Mouse (Mus musculus) cerebellum, postnatal 36 days (tissue): Measurements from ENCODE around the gene Wdr90.

Source experiments
- DNase-seq, 2 experiments: peaks; one replicate each; pipeline ENCODE4 v3.0.0; 2021 to 2022; ENCODE audit warnings: mixed read lengths in 2 of 2

Gene Wdr90

GRCm38 (mm10) chr17:25860832-25861703 is at the start of gene Wdr90:
Wdr90 (minus strand) TSS chr17:25861501.
- DNase-seq = peak; percentile 88 to 89

GRCm38 (mm10) chr17:25907640-25908039 is 46.3 kb upstream of the Wdr90 start:
- no peak for DNase-seq

DNA sequence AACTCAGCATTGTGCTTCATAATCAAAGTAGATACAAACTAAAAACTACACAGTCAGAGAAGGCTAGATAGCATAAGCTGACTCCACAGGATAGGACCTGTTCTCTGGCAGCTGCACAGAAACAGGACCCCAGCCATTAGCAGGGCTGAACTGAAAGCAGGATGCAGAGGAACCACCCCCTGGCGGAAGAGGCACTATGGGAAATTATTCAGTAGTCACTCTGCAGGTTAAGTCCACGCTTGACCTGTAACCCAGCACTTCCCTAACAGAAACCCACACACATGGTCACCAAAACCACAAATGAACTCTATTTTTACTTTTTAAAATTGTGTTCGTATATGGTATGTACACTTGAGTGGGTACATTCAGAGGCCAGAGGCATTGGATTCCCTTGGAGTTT is 41.8 kb upstream of the Wdr90 start:
- no peak for DNase-seq

- no peak for DNase-seq
Measured at GRCm38 (mm10) chr17:25900193-25900592, 38.9 kb upstream of the Wdr90 start.

DNA sequence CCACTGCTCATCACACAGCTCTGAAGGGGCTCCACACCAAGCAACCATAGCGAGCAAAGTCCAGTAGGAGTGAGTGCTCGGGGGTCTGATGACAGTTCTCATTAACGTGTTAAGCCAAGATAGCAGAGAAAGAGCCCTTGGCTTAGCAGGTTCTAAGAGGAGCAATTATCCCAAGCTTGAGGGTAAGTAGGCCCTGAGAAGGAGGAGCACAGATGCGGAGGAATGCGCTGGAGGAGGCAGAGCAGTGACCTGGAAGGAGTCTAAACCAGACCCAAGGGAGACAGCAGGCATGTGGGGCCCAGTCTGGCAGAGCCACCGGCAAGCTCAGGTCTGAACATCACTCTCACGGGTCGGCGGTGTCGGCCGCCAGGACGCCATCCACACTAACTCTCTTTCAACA is 34.6 kb upstream of the Wdr90 start:
- DNase-seq = peak in 1 of 2 experiments; percentile 23

DNA sequence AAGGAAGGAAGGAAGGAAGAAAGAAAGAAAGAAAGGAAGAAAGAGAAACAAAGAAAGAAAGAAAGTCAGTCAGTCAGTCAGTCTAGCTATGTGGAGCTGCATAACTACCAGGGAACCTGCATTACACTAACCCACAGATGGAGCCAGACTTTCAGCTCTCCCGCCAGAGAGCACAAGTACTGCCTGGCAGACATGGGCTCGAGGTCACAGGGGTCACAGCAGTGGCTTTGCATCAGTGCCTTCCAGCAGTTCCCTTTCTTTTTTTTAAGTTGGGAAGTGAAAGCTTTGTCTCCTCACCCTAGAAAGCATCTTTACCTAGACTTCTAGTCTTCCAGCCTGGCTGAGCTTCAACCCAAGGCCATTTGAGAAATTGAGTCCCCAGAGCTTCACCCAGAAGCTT is 34.1 kb upstream of the Wdr90 start:
- no peak for DNase-seq

DNA sequence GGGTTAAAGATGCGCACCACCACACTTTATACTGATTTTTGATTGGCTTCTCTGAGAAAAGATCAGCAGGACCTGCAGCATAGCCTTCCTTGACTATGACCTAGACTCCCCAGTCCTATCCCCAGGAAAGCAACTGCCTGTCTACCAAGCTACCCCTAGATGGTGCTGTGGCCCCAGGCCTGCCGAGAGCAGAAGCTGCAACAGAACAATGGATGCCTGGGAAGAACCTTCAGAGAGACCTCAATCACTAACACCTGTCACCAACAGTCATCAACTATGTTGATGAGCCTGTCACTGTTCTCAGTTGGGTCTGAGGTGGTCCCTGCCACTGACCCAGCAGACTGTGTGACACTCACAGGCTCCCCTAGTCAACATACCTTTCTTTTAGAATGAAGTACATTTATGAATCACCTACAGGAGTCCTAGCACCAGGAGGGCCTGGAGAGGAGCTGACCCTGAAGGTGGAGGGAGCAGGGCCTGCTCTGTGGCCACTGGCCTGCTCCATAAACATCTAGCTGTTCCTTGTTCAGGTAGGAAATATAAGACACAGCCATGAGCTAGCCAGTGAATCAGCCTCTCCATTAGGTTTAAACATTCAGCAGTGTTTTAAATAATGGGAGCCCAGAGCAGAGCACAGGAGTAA is 32.8 kb upstream of the Wdr90 start:
- peak; percentile 80 to 84 for DNase-seq

DNA sequence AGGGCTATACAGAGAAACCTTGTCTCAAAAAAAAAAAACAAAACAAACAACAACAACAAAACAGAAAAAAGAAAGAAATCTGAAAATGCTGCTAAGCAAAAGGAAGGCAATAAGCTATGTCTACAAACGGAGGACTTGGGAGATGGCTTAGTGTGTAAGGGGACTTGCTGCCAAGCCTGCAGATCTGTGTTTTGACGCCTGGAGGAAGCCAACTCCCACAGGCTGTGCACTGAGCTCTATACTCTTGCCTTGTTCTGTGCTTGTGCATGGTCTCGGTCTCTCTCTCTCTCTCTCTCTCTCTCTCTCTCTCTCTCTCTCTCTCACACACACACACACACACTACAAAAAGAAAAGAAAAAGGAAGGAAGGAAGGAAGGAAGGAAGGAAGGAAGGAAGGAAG is 27.5 kb upstream of the Wdr90 start:
- no peak for DNase-seq

DNA sequence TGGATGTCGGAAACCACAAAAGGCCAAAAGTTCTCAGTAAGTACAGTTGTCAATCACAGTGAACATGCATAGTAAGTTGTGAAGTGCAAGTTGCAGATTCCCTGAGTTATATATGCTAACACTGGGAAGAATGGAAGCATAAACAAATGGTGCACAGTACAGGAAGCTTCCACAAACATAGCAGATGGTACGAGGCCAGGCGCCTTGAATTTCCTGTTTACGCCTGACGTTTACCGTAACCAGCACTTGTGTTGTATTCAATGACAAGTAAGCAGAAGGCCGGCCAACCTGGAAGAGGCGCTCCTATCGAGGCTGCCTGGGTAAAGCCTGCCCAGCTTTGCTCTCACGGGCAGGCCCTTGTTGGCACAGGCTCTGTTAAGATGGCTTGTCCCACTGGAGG is 26.2 kb upstream of the Wdr90 start:
- DNase-seq = no peak

DNA sequence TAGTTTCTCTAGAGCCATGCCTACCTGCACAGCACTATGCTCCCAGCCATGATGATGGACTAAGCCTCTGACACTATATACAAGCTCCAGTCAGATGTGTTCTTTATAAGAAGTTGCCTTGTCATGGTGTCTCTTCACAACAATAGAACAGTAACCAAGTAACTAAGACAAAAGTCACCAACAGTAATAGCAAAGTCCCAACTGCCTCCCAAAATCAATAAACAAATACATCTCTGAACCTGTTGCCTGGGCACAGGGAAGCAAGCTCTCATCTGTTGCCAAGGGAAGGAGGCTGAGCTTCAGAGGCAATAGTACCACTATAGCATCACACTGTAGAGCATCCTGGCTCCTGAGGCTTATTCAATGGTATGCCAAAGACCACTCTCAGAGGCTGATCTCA is 25.5 kb upstream of the Wdr90 start:
- DNase-seq = no peak

GRCm38 (mm10) chr17:25885636-25886035 is 24.3 kb upstream of the Wdr90 start:
- peak in 1 of 2 experiments; percentile 48 for DNase-seq

DNA sequence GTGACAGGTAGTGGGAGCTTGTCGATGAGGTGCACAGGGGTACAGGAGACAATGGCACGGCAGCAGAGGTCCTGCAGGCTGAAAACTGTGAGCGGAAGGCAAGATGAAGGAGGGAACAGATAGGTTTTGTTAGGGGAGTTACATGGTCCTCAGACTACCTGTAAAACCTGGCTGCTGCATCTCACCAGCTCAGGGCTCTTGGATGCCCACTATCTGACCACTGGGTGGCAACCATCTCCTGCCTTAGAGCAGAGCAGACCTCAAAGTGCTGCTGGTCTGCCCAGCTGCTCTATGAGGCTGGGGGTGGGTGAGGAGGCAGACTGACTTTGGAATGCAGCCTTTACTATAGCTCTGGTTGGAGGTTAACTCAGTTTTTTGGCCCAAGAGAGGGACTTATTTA is 22.5 kb upstream of the Wdr90 start:
- DNase-seq = no peak

- no peak for DNase-seq
Measured at GRCm38 (mm10) chr17:25883268-25883667, 22.0 kb upstream of the Wdr90 start.

DNA sequence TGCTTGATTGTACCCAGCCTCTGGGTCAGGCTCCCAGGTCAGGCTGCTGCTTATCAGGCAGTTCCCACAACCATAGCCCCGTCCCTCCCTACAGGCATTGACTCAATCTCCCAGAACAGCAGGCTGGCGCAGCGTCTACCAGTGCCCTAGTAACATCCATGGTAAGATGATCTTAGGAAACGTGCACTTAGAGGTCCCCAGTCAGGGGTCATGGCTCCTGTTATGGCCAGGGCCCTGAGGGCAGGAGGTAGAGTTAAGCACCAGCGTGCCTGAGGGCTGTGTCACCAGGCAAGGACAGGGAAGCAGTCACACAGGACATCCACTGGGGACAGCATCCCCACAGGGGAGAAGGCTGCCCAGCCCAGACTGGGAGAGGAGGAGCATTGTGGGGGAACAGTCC is 21.0 kb upstream of the Wdr90 start:
- DNase-seq = no peak

DNA sequence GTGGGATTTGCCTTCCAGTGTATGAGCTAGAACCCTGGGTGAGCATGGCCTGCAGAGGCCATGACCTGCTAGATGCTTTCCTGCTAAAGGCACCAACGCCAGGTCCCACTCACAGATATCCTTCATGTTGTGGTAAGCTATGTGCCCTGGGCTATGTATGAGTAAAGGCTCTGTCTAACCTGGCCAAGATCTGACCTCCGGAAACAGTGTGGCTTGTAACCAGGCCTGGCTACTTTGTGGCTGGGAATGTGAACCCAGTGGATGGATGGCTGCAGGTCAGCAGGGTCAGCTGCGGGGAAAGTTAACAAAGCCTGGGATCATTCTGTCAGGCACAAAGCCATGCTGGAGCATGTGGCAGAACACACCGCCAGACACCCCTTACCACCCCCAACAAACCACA is 20.4 kb upstream of the Wdr90 start:
- DNase-seq = no peak

DNA sequence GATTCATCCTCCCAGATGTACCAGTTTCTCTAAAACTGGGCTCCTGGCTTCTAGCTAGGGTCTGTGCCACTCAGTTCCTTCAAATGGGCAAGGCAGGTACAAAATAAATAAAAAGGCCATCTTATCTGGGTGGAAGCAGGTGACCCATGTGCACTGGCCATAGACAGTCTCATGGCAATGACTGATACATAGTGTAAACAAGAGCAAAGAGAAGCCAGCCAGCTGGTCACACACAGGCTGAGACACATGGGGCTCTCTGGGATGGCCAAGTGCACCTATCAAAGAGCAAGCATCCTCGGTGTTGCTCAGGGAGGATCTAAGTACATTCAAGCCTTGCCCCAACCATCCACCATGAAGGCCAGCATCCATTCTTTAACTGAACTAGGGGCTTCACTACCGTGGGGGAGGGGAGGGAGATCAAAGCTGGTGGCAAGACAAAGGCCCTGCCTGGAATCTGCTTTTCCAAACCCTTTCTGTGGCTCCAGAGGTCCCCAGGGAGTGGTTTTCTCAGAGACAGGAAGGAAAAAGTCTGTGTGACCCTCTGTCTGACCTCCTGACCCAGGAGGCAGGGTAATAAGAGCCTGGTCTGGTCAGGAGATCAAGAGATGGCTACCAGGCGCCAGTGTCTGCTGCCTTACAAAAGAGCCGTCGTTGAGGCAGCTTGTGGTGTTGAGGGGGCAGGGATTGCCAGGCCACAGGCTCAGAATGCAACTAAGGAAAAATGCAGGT is 19.8 kb upstream of the Wdr90 start:
- no peak for DNase-seq

DNA sequence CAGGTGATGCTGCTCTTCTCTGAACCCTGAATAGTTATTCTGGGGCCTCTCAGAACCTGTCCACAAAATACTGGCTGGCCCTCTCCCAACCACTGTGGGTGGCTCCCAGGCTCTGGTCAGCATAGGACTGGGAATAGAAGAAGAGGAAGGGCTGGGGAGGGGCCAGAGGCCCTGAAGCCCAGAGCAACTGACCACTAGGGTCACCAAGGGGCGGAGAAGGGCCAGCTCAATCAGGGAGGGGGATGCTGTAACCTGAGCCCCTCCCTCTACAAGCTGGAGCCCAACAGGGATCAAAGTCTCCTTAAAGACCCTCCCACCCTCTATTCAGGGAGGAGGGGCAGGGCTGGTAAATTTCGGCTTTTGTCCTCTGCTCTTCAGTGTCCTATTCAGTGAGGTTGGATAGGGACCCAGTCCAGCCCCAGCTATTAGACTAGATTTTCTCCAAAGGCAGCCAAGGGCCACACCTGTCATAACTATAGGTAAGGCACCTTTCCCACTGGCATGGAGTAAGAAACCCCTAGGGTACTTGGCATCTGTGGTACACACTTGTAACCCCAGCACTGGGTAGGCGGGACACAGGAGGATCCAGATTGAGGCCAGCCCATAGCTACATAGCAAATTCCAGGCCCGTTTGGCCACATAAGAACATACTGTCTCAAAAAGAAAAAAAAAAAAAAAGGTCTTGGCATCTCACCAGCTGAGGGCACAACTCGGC is 19.1 kb upstream of the Wdr90 start, which contains the start of gene Wfikkn1:
Gene Wfikkn1, minus strand, starts transcription at position 663 of the 715 bp plus-strand sequence.
- no peak for DNase-seq

DNA sequence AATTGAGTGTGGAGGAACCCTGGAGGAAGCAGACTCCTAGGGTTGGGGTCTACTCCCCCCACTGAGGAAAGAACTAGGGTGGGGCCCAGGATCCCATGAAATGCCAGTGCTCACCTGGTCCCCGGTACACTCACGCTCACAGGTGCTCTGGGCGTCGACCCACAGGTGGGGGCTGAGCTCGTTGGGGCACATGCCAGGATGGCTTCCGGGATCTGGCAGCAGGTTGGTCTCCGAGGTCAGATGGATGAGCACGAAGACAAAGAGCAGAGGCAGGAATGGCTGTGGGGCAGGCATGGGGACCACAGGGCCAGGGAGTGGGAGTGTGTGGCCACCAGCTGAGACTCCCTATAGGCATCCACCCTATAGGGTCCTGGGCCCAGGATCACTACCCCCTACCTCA is 18.4 kb upstream of the Wdr90 start:
- no peak for DNase-seq

DNA sequence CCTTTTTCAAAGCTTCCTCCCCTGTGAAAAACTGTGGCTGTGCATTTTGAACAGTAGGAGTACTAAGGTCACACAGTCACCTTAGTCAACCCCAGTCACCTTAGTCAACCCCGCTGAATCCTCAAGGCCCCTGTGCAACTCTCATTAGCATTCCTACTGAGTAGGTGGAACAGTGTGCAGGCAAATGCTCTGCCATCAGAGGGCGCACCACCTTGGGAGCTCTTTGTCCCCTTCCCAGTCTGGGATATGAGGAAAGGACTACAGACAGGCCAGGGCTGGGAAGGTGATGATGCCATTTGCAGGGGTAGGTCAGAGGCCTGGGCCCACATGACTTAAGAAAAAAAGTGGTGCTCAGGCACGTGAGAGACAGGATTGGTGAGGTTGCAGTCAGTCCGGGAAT is 18.0 kb upstream of the Wdr90 start:
- DNase-seq = peak in 1 of 2 experiments; percentile 48

GRCm38 (mm10) chr17:25878611-25879180 is 17.4 kb upstream of the Wdr90 start:
- DNase-seq = no peak

DNA sequence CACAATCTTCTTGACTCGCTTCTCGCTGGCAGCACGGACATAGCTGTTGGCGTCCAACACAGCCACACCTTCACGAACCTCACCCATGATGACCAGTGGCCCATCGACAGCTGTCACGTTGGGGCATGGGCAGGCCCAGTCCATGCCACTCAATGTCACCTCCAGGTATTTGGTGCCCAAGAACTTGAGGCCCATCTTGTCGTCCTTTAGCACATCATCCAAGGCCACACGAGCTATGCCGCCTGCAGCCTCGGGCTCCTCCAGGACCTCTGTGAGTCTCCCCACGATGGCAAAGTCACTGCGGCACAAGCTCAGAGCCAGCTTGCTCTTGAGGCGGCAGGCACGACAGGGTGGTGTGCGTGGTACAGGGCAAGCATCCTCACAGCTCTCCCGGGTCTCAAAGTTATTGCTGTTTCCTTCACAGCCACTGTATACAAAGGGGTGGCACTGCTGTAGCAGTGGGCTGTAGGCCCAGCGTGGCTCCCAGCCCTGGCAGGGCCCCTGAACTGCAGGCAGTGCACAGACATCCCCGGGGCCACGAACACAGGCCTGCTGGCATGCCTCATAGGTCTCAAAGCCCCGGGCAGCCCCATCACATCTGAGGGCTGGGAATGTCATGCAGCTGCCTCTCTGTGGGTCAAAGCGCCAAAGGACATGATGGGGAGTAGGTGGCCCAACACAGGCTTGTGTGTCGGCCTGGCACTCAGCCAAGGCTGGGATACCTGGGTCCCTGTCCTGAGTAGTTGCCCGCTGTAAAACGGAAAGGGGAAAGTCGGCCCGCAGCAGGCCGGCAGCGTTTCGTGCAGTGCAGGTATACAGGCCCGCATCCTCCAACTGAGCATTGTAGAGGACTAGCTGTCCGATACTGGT is 16.7 kb upstream of the Wdr90 start:
- DNase-seq = no peak

GRCm38 (mm10) chr17:25877025-25877424 is 15.7 kb upstream of the Wdr90 start:
- DNase-seq = no peak
